Comparison of ENCODE assay signal across 8 mouse cellular contexts in the genomic region with DNA sequence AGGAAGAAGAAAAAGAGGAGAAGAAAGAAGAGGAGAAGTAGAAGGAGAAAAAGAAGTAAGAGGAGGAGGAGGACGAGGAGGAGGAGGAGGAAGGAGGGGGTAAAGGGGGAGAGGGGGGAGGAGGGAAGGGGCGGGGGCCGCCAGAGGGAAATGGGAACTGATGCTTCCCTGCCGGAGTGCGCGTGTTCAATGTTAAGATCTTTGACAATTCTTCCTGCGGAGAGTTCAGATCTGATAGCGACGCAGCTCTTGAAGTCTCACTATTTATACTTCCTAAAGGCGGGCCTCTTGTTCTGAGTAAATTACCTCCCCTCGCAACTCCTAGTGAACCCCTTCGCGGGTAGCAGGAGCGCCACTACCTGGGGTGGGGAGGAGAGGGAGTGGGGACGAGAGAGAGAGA. TPM values are rescaled to one million over a fixed set of nuclear protein-coding genes. Genes with fewer than 3 reads are reported as not detected.
A peak's percentile ranks its signal among the peaks of the same experiment; 100 is the strongest.
DNase-seq lines count a peak whose midpoint lies in the region; ATAC-seq lines count a peak whose summit lies in the region.

A gene (minus strand): TSS at position 66 of the 400 bp plus-strand sequence.

- no peak for ATAC-seq in megakaryocyte, adult 5-6 weeks (ENCODE audit: poor library complexity, severe bottlenecking)
- no peak for ATAC-seq in embryonic facial prominence, embryonic 11.5 days (replicated peaks; ENCODE audit: insufficient number of reproducible peaks, low FRiP score, low TSS enrichment, low read depth)
- no peak for ATAC-seq in intestine, embryonic 16.5 days
- no peak for ATAC-seq in activated CD4-positive, CD25-positive, alpha-beta regulatory T cell, adult 4 months

- no peak for DNase-seq in embryonic facial prominence, embryonic 11.5 days (ENCODE audit: low spot score)
- DNase-seq in neural tube, embryonic 10.5 days (ENCODE audit: extremely low spot score, low spot score) = peak; percentile 53
- no peak for DNase-seq in ovary, postnatal 36 days (ENCODE audit: low spot score)
- DNase-seq in layer of hippocampus, postnatal 25 days (ENCODE audit: extremely low spot score in 1 of 2, low spot score in 1 of 2) = no peak

- peak within 1 kb of the TSS; percentile 54 for H3K9ac ChIP-seq in embryonic facial prominence, embryonic 11.5 days (replicated peaks; ENCODE audit: low read length)
- no peak within 1 kb of the TSS for H3K9ac ChIP-seq in intestine, embryonic 16.5 days (ENCODE audit: low read depth, low read length)

- peaks cover 73% of the 10 kb centered on the region for H3K27me3 ChIP-seq in megakaryocyte, embryonic 14.5 days (replicated peaks)
- peaks cover 7% of the 10 kb centered on the region for H3K27me3 ChIP-seq in embryonic facial prominence, embryonic 11.5 days (ENCODE audit: control insufficient read depth, insufficient read depth, low read length)
- peaks cover 47% of the 10 kb centered on the region for H3K27me3 ChIP-seq in intestine, embryonic 16.5 days (replicated peaks; ENCODE audit: control insufficient read depth, insufficient read depth, low read length)

- no peaks in the 10 kb centered on the region for H3K36me3 ChIP-seq in megakaryocyte, embryonic 14.5 days (replicated peaks; ENCODE audit: low read length)
- no peaks in the 10 kb centered on the region for H3K36me3 ChIP-seq in embryonic facial prominence, embryonic 11.5 days (replicated peaks; ENCODE audit: control insufficient read depth, insufficient read depth, low read depth, low read length)
- no peaks in the 10 kb centered on the region for H3K36me3 ChIP-seq in intestine, embryonic 16.5 days (ENCODE audit: control insufficient read depth, insufficient read depth, low read length)

- peak within 1 kb of the TSS; percentile 68 for H3K4me2 ChIP-seq in embryonic facial prominence, embryonic 11.5 days (ENCODE audit: low read depth, low read length)
- peak within 1 kb of the TSS; percentile 73 for H3K4me2 ChIP-seq in intestine, embryonic 16.5 days (ENCODE audit: low read depth, low read length)

- H3K9me3 ChIP-seq in megakaryocyte, embryonic 14.5 days = peaks cover 7% of the 10 kb centered on the region; the same call in 1 of the 2 replicates
- no peaks in the 10 kb centered on the region for H3K9me3 ChIP-seq in embryonic facial prominence, embryonic 11.5 days (replicated peaks; ENCODE audit: control insufficient read depth, low read length)
- no peaks in the 10 kb centered on the region for H3K9me3 ChIP-seq in intestine, embryonic 16.5 days (ENCODE audit: control insufficient read depth, low read length)

- H3K4me3 ChIP-seq in megakaryocyte, embryonic 14.5 days (replicated peaks) = peak within 1 kb of the TSS; percentile 92
- peak within 1 kb of the TSS; percentile 56 for H3K4me3 ChIP-seq in embryonic facial prominence, embryonic 11.5 days (ENCODE audit: low read depth, low read length)
- peak within 1 kb of the TSS; percentile 53 for H3K4me3 ChIP-seq in intestine, embryonic 16.5 days (ENCODE audit: low read length)

- H3K4me1 ChIP-seq in megakaryocyte, embryonic 14.5 days = peaks cover 50% of the 10 kb centered on the region
- no peaks in the 10 kb centered on the region; the same call in 1 of the 2 replicates for H3K4me1 ChIP-seq in embryonic facial prominence, embryonic 11.5 days (ENCODE audit: control insufficient read depth, insufficient read depth, low read length)
- peaks cover 22% of the 10 kb centered on the region for H3K4me1 ChIP-seq in intestine, embryonic 16.5 days (ENCODE audit: control insufficient read depth, insufficient read depth, low read length)

- under 1% methylated on average over 13 of the region's 15 CpGs for WGBS in embryonic facial prominence, embryonic 11.5 days
- 3% methylated on average over 15 of the region's 15 CpGs for WGBS in intestine, embryonic 16.5 days

- H3K27ac ChIP-seq in embryonic facial prominence, embryonic 11.5 days (replicated peaks; ENCODE audit: low read depth, low read length) = peak within 1 kb of the TSS; percentile 72
- no peak within 1 kb of the TSS for H3K27ac ChIP-seq in intestine, embryonic 16.5 days (ENCODE audit: low read length)

RNA-seq across cellular contexts. Expression of the gene that starts here (rescaled TPM):
- 0.20 and 2.2 TPM in 2 replicates for polyA plus RNA-seq in megakaryocyte, embryonic 14.5 days (2012; ENCODE audit: insufficient read depth, low replicate concordance)
- not detected in 2 replicates for total RNA-seq in megakaryocyte, adult 5-6 weeks (2015)
- total RNA-seq in megakaryocyte, adult 5-6 weeks (2017) = not detected in 2 replicates
- 19.3 and 20.7 TPM in 2 replicates for polyA plus RNA-seq in embryonic facial prominence, embryonic 11.5 days (2014; fragmentation: Nextera tagmentation; extraction: Ambion mirVana)
- 0.12 and 0.16 TPM in 2 replicates for polyA plus RNA-seq in intestine, embryonic 16.5 days (2015; fragmentation: Nextera tagmentation; extraction: Ambion mirVana)
- total RNA-seq in layer of hippocampus, postnatal 25 days (2021) = not detected
- not detected for polyA plus RNA-seq in activated CD4-positive, CD25-positive, alpha-beta regulatory T cell, adult 4 months (2017; shearing (Covaris generic))
